Mouse (Mus musculus): ENCODE data around the gene Cacna1b.

The Cacna1b gene

DNA sequence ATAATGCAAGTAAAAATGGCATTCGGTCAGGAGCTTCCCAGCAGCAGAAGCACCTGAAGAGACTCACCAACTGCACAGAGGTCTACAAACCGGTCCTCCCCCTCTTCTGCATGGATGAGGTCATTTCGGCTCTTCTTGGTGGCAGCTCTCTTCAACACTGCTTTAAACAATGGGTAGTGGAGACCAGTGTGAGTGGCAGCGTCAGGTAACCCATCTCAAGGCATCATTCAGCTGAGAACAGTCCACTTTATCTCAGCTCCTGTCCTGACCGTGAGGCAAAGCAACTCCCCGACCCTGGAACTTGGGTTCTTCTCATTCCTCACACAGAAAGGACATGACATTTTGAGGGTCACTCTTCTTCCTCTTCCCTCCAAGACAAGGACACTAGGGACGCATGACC lies 45.0 kb downstream of the Cacna1b start:
- DNase-seq, result no peak

DNA sequence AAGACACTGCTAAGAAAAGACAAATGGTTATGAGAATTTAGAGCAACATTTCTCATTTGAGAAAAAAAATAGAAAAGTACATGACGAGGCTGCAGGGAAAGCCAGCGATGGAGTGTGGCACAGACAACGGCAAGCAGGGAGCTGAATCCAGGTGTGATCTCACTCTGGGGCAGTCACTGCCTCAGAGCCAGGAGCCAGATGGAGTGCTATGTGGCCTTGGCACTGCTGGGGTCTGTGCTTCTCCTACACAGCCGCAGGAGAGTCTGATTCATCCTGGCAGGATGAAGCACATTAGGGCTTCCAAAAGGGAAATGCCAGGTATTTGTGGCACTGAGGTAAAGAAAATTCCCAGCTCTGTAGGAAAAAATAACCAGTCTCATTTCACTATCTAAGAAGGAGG lies 45.5 kb downstream of the Cacna1b start:
- no peak for DNase-seq

DNA sequence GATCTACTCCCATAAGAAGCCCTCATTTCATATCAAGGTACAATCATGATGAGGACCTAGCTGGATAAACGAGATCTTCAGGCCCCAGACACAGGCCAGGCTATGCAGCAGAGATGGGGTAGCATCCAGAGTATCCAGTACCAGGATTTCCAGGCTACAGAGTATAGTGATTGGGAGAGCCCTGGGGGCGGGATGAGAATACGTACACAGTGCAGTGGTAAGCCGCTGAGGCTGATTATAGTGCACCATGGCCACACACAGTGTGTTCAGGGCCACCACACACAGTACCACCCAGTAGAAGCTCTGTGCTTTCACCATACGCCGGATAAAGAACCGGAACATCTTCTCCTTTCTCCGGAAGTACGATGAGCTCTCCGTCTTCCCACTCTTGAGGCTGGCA lies 57.0 kb downstream of the Cacna1b start:
- DNase-seq, result no peak

DNA sequence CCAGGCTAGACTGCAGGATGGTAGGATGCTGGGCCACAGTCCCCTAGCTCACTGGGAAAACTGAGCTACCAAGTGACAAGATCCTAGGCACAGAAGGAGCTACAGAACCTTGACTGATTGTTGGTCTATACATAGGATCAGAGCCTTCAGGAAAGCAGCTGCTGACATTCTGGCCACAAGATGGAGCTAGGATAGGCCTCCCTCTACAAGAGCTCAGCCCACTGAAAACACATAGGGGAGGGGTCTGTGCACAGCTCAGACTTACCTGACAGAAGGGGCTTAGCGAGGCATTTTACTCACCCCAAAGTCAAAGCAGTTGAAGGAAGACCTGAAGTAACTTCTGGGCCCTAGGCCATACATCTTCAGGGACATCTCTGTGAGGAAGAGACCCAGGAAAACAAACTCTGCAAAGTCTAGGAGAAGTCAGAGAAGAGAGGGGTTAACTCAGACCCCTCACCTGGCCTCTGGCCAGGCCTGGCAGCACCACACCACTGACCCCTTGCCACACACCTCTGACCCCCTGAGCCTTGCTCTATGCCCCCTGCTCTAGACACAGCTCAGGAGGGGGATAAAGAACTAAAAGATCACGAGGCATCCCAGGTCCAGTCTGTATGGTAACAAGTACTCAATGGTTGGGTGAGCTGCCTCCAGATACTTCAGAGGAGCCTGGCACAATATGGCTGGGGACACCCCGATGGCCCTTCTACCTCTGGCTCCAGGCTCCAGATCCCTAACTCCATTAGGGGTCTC lies 60.6 kb downstream of the Cacna1b start:
- no peak for DNase-seq

DNA sequence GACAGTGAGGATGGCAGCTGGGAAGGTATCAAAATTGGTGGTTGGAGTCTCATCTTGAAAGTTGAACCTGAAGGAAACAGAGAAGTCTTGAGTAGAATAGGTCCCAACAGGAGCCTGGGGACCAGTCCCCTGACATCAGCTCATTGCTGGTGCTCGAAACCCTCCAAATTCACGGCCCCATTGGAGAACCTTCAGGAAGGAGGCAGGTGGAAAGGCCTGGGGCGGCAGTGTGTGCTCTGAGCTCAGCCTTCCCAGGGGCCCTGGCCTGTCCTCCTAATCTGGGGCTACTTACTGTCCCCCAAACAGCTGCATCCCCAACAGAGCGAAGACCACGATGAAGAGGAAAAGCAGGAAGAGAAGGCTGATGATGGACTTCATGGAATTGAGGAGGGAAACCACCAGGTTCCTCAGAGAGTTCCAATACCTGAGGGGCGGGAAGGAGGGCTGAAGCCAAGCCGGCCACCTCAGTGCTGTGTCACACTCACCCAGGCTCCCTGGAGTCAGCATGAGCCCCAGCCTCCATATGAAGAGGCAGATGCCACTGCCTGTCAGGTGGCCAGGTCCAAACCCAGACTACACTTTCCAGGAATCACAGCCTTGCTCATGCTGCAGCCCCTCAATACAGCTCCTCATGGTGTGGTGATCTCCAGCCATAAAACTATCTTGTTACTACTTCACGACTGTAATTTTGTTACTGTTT lies 65.5 kb downstream of the Cacna1b start:
- DNase-seq, result no peak

DNA sequence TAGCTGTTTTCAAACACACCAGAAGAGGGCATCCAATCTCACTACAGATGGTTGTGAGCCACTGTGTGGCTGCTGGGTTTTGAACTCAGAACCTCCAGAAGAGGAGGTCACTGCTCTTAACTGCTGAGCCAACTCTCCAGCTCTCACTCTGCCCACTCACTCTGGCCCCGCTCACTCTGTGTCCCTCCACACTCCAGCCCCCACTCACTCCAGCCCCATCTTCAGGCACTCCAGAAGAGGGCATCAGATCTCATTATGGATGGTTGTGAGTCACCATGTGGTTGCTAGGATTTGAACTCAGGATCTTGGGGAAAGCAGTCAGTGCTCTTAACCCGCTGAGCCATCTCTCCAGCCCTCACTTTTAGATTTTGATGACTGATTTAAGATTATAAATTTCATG lies 70.6 kb downstream of the Cacna1b start:
- DNase-seq, result no peak

DNA sequence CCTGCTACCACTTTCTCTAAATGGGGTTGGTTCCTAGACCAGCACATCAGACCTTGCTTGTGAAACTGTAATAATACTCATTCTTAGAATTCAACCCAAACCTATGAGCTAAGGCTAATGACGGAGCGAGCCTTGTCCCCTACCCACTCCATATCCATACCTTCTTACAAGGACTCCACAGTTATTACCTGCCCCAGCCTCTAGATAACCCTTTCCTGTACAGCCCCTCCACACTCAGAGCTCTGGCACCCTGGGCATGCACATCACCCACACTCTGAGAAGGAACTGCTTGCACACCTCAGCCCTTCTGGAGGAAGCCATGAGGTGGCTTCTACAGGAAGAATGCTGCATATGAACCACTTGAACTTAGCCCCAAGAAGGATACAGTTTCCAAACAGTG lies 72.6 kb downstream of the Cacna1b start:
- no peak for DNase-seq

DNA sequence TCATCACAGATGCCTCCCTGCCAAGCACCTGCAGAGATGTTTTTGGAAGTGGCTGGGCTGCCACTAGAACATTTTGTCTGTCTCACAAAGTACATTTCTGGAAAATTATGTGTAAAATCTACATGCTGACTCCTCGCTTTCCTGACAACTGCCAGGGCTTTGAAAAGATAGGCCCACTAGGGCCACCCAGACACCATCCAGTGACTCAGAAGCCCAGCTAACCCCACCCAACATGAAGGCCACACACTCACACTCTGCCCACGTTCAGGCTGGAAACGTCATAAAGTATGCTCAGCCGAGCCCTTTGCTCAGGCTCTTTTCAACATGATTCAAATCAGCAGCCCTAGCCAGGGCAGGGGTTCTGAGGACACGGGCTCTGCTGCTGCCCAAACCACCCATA lies 77.6 kb downstream of the Cacna1b start:
- no peak for DNase-seq

DNA sequence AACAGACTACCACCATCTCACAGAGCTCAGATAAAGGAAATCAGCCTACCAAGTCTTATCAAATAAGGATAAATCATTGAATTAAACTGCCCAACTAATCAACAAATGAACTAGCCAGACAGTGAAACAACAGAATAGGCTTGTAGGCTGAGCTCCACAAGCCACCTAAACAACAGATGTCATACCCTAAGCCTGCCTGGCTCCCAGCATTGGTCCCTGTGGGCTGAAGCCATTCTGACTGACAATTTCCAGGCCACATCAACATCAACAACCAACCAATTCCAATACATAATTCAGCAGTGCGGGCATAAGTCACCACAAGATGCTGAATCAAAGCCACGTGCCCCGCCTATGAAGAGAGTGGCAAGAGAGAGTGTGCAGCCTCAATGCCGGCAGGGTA lies 78.2 kb downstream of the Cacna1b start:
- no peak for DNase-seq

DNA sequence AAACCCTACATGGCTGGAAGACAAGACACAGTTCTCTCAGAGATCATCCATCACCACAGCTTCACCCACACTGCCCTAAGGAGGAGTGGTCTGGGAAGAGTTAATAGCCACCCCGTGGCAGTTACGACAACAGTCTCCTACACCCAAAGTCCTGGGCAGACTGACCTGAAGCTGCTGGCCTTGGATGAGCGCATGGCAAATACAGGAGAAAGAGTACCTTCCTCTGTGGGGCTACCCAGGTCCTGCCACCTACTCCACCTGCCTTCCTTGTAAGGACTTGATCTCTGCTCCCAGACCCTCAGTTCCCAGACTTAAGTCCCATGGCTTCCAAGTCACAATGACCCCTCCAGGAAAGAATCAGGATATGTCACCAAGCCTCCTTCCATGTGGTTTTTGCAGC lies 79.7 kb downstream of the Cacna1b start:
- DNase-seq, result no peak

DNA sequence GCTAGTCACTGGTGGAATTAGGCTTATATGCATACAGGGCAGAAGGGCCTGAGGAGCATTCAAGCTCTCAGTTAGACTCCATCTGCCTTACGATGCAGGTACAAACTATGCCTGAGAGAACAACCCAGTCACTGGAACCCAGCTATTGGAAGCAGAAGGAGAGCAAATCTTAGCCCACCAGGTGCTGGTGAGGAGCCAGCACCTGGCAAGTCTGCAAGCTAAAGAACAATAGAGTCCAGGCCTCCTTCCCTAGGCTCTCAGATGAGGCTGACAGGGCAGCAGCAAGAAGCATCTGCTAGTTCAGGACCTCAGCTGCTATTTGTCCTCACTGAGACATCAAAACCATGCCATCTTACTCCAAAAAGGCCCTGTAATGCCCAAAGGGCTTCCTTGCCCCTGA lies 82.2 kb downstream of the Cacna1b start:
- DNase-seq, result no peak

DNA sequence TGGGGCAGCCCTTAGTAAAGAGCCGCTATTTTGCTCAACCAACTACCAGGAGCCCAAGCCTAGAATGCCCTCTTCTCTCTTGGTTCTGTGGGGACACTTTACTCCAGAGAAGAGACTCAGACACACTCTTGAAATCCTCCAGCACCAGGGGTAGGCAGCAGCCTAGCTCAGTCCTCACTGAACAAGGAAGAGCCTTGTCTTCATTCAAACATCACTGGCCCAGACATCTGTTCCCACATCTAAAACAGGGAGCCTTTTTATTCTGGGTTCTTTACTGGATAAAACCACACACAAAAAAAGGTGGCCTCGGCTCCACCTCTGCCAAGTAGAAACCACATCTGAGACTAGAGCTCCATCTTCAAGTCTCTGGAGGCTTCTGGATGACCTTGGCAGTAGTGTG lies 82.8 kb downstream of the Cacna1b start:
- DNase-seq, result no peak

DNA sequence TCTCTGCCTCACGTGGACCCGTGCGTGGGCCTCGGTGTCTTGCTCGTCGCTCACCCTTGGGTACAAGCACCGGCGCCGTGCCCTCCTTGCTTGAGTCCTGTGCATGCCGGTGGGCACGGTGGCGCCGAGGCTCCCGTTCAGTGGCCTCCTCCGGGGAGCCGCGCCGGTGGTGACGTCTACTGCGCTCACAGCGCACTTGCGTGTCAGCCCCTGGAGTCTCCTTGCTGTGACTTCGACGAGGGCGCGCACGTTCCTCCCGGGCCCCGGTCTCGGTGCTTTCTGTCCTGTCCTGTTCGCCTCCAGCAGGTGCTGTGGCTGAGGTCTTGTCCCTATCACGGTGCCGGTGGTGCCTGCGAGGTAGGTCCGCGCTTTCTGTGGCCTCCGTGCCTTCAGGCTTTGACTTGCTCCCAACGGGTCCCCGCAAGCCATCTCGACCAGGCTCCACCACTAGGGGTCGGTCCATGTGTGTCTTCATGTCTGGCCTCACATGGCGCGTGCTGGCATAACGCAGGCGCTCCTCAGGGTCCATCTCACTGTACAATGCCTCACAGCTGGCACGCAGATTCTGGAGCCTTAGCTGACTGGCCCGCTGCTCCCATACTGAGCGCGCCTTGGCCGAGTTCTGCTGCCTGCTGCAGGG lies 83.8 kb downstream of the Cacna1b start:
- DNase-seq, result no peak

DNA sequence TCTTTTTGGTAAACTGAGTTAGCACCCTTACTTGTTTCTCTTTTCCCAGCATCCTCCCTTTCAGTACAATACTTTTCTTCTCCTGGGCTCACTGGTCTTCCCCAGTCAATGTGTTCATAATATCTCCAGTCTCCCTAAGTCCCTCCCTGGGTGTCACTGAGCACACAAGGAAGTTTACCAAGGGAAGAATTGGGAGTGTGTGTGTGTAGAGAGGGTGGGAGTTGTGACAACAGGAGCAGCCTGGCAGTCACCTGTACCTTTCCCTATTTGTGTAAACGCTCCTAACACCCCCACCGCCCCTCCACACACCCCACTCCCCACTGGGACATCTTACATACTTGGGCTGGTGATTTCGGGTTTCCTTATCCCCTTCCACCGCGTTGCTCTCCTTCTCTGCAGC lies 84.4 kb downstream of the Cacna1b start:
- DNase-seq, result no peak

DNA sequence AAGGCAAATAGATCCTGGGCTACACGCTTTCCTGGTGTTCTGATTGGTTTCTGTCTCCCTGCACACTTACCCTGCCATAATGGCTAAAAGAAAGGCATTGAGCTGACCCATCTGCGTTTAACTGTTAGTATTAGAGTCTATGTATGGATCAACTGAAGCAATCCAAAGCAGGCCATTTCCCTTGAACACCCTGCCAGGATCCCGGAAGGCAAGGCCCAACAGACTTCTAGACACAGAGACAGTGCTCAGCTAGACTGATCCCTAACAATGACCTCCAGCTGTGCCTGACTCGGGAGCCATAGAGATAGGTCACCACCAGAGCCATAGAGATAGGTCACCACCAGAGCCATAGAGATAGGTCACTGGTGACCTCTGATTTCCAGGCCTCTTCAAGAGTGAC lies 84.8 kb downstream of the Cacna1b start:
- DNase-seq, result no peak

DNA sequence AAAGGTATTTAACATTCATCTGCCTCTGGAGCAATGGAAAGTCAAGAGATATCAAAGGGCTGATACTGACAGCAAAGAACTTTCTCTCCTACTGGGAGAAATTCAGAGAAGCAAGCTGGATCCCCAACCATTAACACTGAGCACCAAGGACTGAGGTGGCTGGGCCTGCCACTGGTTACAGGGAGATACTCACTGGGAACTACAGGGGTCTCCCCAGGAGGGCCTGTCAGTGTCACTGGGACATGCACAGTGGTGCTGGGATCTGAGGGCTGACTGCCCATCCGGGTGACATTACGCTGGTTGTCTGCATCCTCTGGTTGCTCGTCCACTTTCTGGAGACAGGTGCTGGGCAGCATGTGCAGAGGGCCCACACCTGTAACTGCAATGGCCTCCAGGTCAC lies 85.3 kb downstream of the Cacna1b start:
- no peak for DNase-seq

DNA sequence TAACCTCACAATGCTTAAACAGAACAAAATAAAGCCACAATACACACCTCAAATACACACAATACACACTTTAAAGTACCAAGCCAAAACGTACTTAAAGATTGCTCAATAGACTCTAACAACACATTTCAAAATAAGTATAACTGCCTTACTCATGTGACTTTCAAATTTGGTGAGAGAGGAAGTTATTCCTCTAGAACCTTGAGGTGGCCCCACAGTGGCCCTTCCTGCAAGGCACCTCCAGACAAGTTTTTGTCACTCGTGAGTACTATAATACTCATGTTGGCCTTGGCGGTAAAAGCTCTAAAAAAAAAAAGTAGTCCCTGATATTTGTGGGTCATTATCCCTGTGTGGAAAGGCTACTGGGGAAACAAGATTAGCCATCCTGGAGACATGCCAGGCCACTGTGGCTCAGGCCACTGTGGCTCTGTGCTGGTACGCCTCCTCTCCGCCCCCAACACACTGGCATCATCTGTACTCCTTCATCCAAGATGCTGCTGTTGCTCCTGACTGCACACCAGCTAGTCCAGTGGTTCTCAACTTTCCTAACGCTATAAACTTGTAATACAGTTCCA lies 88.4 kb downstream of the Cacna1b start:
- no peak for DNase-seq

DNA sequence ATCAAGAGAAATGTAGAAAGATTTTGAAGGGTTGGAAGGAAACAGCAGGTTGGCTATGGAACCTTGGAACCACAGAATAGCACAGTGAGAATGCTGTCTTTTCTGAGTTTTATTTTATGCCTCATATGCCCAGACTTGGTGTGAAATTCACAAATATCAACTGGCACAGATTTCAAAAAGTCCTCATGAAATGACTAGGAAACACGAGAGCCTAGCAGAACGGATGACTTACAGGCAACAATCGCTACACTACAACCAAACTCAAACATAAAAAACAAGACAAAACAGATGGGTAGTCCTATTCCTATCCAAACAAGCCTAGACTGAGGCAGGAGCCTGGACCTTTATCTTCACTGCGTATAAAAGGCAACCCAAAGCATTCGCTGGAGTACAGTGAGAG lies 94.4 kb downstream of the Cacna1b start:
- no peak for DNase-seq

DNA sequence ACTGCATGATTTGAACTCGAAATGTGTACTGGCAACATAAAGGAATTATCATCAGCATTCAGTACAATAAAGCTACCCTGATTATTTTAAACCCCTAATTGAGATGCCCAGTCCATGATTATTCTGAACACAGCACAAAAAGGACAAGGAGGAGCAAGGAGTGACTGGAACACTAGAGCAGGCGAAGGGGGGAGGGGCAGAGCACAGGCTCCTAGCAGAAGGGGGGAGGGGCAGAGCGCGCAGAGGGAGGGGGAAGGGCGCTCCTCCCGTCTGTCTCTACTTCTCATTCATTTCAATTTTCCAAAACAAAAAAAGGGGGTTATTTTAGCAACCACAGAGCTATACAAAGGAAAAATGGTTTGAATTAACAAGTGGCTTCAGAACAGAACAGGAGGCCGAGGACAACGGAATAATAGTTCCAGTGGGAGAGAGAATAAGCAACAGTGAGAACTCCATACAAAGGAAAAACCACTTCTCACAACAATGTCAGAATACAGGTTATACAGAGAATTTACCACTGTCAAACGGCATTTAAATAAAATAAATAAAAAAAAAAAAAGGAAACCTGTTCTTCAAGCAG lies 98.2 kb downstream of the Cacna1b start:
- no peak for DNase-seq

DNA sequence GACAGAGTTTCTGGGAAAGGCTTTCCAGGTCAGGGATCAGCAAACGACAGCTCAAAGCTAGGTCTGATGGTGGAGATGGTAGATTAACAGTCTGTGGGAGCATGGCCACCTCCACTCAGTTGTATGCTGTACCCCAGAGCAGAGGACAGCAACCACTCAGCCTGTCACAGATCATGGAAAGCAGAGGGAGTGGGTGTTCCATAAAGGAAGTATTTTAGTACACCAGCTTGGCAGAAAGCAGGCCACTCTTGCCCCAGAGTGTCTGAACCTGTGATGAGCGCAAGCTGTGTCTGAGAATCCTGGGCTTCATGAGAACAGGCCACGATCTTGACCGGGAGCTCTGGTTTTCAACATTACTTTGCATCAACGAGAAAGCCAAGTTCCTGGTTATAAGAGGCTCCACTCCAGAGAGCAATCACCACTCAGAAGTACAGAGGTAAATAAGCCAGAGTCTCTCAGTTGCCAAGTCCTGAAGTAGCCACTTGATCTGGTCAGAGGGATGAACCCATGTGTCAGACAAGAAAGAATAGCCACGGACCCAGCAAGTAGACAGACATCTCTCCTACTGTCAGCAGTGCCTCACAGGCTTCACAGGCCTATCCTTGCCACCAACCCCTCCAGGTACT lies 103.7 kb downstream of the Cacna1b start:
- DNase-seq, result no peak

DNA sequence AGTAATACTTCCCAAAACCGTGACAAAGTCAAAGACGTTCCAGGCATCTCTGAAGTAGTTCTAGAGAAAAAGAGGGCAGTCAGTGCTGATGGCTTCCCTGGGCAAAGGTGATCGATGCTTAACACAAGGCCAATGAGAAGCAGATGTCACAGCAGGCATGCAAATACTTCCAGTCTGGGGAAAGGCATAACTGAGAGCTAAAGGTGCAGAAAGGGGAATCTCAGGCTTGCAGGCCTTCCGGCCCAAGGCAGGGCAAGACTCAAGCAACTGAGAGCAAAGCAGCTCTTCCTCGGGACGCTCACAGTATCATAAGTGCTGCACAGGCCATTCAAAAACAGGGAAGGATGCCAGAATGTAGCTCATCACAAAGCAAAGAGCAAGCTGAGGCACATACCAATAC lies 114.4 kb downstream of the Cacna1b start:
- no peak for DNase-seq

DNA sequence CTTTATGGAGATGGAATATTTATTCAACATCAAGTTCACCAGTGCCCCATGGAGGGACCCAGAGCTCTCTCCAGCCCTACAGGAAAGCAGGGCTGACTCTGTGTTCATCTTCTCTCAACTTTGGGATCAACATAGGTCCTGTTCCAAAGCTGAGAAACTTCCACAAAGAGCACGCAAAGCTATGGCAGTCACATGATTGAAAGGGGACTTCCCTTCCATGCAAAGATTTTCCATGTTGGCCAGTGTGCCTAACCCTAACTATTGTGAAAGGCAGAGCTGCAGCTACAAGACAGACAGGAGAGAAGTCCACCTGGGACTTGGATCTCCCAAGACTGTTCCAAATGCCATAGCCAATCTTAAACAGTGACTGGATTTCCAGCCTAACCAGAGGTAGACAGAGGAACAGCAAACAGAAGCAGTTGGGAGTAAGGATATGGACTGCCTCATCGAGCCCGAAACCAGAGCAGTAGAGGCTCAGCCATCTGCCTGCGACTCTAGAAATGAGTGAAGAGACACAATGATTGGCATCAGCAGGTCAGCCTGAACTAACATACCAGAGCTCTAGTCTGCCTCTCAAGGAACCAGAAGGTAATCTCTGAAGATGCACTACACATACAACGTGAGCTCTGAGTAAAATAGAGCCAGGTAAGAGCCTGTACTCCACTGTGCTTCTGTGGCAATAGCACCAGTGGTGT lies 116.4 kb downstream of the Cacna1b start:
- DNase-seq, result no peak

DNA sequence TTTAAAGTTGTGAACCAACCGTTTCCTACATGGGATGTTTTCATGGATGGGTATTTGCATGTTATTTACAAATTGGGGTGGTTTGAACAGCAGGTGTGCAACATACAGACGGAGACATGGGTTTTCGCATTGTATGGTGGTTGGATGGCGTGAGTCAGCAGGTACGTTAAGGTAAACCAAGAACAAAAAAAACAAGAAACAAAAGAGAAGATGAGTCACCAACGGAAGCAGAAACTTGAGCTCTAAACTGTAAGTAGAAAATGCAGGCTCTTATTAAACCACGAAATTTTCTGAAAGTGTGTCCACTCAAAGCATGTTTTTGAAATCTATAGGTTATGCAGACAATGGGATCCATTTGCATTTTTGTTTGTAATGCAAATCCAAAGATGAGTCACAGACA lies 120.1 kb downstream of the Cacna1b start:
- no peak for DNase-seq

All from kidney, adult 11 months (tissue).